Mouse (Mus musculus): ENCODE data around the gene Oxgr1. TPM values are rescaled to one million over a fixed set of nuclear protein-coding genes. Genes with fewer than 3 reads are reported as not detected.

Gene Oxgr1
- polyA plus RNA-seq (2012; rRNA removed), result 0.04 TPM in 1 of 2 replicates, not detected in the other

DNA sequence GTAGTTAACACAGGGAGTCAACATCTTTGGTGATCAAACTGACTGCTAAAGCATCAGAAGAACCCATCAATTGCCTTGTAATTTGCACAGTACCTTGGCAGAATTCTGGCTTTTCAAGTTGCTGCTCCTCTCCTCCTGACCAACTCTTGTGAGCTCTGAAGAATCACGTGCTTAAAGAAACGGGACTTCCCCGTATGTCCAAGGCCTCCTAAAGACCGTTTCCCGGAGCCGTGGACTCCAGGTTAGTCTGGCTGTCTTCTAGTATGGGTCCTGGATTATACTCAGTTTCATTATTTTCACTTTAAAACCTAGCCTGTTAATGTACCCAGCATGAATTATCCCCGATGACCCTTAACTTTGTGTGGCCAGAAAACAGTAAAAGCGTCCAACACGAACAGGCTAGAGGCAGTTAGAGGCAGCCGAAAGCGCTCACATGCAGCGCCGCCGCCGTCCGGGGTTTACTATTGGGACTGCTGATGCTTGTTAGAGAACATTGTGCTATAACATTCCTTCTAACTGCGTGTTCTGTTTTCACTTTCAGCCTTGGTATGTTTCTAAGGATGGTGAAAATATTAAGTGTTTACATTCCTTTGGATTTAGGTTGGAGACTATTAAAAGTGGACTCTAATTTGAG lies at the start of gene Oxgr1:
Oxgr1 (minus strand) TSS at position 249 of the 634 bp plus-strand sequence.
- H3K36me3 ChIP-seq (ENCODE audit: control insufficient read depth, insufficient read depth, low read length), result no peaks in the 10 kb centered on the region
- H3K27me3 ChIP-seq (ENCODE audit: control insufficient read depth, insufficient read depth, low read length), result no peaks in the 10 kb centered on the region
- H3K4me3 ChIP-seq (ENCODE audit: control insufficient read depth, insufficient read depth, low read length), result no peak within 1 kb of the TSS
- no peaks in the 10 kb centered on the region for H3K4me1 ChIP-seq (replicated peaks; ENCODE audit: control insufficient read depth, insufficient read depth, low read length)
- no peak within 1 kb of the TSS for H3K27ac ChIP-seq (ENCODE audit: control insufficient read depth, insufficient read depth, low read length)
- 95% methylated on average over 17 of the region's 17 CpGs for WGBS
- TF ChIP-seq CTCF (IDR thresholded peaks at IDR 0.05; ENCODE audit: borderline replicate concordance, control insufficient read depth, extremely low read depth, insufficient read depth, low read length, poor library complexity), result no peak
- TF ChIP-seq POLR2A (IDR thresholded peaks at IDR 0.05; ENCODE audit: control insufficient read depth, extremely low read depth, insufficient read depth, low read length, poor library complexity), result no peak
- no peak for DNase-seq

DNA sequence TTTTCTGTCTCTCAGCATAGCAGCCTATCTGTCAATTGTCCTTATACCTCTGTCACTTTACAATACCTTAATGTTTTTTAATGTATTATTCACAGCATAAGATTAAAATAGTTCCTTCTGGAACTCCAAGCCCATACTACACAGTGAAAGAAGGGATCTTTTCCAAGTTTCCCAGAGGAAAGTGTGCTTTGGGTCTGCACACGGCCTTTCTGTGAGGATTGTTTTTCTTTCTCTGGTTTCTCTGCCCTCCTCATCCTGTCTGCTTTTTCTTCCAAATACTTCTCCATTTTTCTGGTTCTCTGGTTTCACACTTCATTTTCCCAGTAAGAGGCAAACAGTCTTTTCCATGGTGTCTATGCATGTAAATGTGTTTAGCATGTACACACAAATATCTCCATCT lies 48.2 kb upstream of the Oxgr1 start:
- DNase-seq, result no peak
- no peak overlapping the region for H3K27ac ChIP-seq (ENCODE audit: control insufficient read depth, insufficient read depth, low read length)
- 88% methylated on average over 1 of the region's 1 CpGs for WGBS

DNA sequence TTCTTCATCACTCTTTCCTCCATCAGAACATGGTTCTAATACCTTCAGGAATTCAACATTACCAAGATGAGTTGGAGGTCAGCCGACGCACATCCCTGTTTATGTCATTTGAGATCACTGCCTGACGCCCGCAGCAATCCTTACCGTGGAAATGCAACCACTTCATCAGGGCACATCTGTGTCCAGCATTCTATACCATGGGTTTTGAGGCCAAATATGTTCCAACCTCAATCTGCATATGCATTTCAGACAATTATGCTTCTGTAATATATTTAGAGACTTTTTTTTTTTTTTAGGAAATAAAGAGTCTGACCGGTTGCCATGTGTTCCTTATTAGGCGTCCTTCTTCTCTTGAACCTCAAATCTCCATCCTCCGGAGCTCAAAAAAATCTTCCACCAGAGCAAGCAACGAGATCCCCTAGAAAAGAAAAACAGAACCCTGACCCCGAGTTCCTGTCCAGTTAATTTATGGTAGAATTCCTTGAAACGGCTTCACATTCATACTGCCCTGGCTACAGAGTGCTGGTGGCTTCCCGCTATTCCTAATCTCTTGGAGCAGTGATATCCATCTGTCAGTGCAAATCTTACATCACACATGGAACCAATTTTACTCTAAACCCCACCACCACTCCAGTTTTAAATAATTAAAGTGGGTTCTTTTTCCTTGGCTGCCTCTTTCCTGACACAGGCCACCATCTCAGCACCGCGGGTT lies 47.6 kb upstream of the Oxgr1 start:
- WGBS, result 80% methylated on average over 14 of the region's 14 CpGs
- H3K4me3 ChIP-seq (ENCODE audit: control insufficient read depth, insufficient read depth, low read length), result no peak overlapping the region
- H3K4me1 ChIP-seq (replicated peaks; ENCODE audit: control insufficient read depth, insufficient read depth, low read length), result no peaks in the 10 kb centered on the region
- DNase-seq, result no peak
- H3K27ac ChIP-seq (ENCODE audit: control insufficient read depth, insufficient read depth, low read length), result no peak overlapping the region
- H3K36me3 ChIP-seq (ENCODE audit: control insufficient read depth, insufficient read depth, low read length), result no peaks in the 10 kb centered on the region
- no peaks in the 10 kb centered on the region for H3K27me3 ChIP-seq (ENCODE audit: control insufficient read depth, insufficient read depth, low read length)
- TF ChIP-seq POLR2A (IDR thresholded peaks at IDR 0.05; ENCODE audit: control insufficient read depth, extremely low read depth, insufficient read depth, low read length, poor library complexity) (no peak), CTCF (IDR thresholded peaks at IDR 0.05; ENCODE audit: borderline replicate concordance, control insufficient read depth, extremely low read depth, insufficient read depth, low read length, poor library complexity) (no peak)

More for the DNA sequence above, 48.2 kb upstream of the Oxgr1 start:
- no peak for TF ChIP-seq CTCF (IDR thresholded peaks at IDR 0.05; ENCODE audit: borderline replicate concordance, control insufficient read depth, extremely low read depth, insufficient read depth, low read length, poor library complexity)
- no peak for TF ChIP-seq POLR2A (IDR thresholded peaks at IDR 0.05; ENCODE audit: control insufficient read depth, extremely low read depth, insufficient read depth, low read length, poor library complexity)
- Histone ChIP-seq H3K4me3 (ENCODE audit: control insufficient read depth, insufficient read depth, low read length) (no peak overlapping the region), H3K36me3 (ENCODE audit: control insufficient read depth, insufficient read depth, low read length) (no peaks in the 10 kb centered on the region), H3K27me3 (ENCODE audit: control insufficient read depth, insufficient read depth, low read length) (no peaks in the 10 kb centered on the region), H3K4me1 (replicated peaks; ENCODE audit: control insufficient read depth, insufficient read depth, low read length) (no peaks in the 10 kb centered on the region)

DNA sequence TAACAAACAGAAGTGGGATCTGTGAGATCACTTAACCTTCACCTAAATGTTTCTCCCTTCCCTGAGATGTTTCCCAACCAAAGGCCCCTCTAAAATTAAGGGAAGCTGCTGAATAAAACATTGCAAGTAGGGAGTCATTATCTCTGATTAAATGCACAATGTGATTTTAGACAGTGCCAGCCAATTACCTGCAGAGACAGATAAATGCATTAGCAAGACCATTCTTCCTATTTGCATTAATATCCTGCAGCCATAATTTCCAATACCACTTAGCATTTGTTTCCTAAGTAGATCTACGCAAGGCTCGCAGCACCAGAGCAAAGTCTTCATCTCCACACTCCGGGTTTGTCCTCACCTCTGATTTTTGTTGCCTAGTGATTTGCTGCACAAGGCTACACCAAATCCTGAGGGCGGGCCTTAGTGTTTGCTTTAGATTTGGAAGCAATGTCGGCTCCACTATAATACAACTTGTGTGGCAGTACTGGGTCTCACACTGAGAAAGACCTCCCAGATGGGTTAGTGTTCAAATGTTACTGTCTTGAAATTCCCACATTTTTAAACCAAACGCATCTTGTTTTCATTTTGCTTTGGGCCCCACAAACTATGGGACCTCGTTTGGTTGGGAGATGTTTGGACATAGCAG lies 46.9 kb upstream of the Oxgr1 start:
- TF ChIP-seq POLR2A (IDR thresholded peaks at IDR 0.05; ENCODE audit: control insufficient read depth, extremely low read depth, insufficient read depth, low read length, poor library complexity), result no peak
- TF ChIP-seq CTCF (IDR thresholded peaks at IDR 0.05; ENCODE audit: borderline replicate concordance, control insufficient read depth, extremely low read depth, insufficient read depth, low read length, poor library complexity), result no peak
- no peak for DNase-seq
- Histone ChIP-seq H3K27ac (ENCODE audit: control insufficient read depth, insufficient read depth, low read length) (no peak overlapping the region), H3K4me1 (replicated peaks; ENCODE audit: control insufficient read depth, insufficient read depth, low read length) (no peaks in the 10 kb centered on the region), H3K27me3 (ENCODE audit: control insufficient read depth, insufficient read depth, low read length) (no peaks in the 10 kb centered on the region), H3K36me3 (ENCODE audit: control insufficient read depth, insufficient read depth, low read length) (no peaks in the 10 kb centered on the region), H3K4me3 (ENCODE audit: control insufficient read depth, insufficient read depth, low read length) (no peak overlapping the region)
- WGBS, result 95% methylated on average over 7 of the region's 7 CpGs

DNA sequence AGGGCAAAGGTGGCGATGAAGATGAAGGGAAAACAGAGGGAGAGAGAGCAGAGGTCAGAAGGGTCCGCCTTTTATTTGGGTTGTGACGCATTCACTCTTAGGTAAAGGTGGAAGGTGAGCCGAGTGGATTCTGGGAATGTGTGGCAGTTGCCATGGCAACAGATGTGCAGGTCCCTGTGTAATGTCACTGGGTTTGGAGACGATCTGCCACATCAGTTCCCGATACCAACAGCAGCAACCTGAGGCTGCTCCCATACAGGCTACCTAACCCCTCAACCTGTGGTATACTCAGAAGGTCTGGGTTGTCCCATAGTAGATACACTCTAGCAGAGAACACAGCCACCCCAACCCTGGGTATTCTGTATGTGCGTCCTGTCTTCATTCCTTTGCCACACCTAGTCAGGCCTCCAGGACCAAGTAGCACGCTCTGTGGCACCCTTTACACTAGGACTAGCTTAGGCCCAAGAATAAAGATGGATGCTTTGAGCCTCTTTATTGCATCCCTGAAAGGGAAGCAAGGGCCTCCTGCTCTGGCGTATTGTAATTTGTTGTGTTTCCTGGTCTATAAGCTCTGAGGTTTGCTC lies 41.9 kb upstream of the Oxgr1 start:
- no peak overlapping the region for H3K4me3 ChIP-seq (ENCODE audit: control insufficient read depth, insufficient read depth, low read length)
- TF ChIP-seq CTCF (IDR thresholded peaks at IDR 0.05; ENCODE audit: borderline replicate concordance, control insufficient read depth, extremely low read depth, insufficient read depth, low read length, poor library complexity), result no peak
- no peak for TF ChIP-seq POLR2A (IDR thresholded peaks at IDR 0.05; ENCODE audit: control insufficient read depth, extremely low read depth, insufficient read depth, low read length, poor library complexity)
- WGBS, result 95% methylated on average over 9 of the region's 9 CpGs
- no peaks in the 10 kb centered on the region for H3K36me3 ChIP-seq (ENCODE audit: control insufficient read depth, insufficient read depth, low read length)
- H3K27ac ChIP-seq (ENCODE audit: control insufficient read depth, insufficient read depth, low read length), result no peak overlapping the region
- DNase-seq, result no peak
- H3K4me1 ChIP-seq (replicated peaks; ENCODE audit: control insufficient read depth, insufficient read depth, low read length), result no peaks in the 10 kb centered on the region
- H3K27me3 ChIP-seq (ENCODE audit: control insufficient read depth, insufficient read depth, low read length), result no peaks in the 10 kb centered on the region

DNA sequence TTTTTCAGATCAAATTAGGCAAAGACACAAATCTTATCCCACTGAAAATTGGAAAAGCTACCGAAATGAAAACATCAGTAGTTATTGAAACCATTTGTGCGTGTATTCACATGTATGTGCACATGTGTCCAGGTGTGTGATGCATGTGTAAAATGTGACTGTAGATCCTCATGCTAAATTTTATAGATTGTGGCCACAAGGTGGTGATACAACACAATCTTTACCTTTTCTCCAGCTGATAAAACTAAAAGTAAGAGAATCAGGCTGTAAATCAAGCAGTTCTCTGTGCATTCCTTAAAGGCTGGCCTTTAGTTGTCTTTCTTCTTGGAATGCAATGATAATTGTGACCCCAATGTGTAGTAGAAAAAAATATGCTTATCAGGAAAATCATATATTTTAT lies 34.0 kb upstream of the Oxgr1 start:
- no peak for DNase-seq

More for the DNA sequence above, 34.0 kb upstream of the Oxgr1 start:
- H3K4me3 ChIP-seq (ENCODE audit: control insufficient read depth, insufficient read depth, low read length), result no peak overlapping the region
- no peaks in the 10 kb centered on the region for H3K36me3 ChIP-seq (ENCODE audit: control insufficient read depth, insufficient read depth, low read length)
- no peak overlapping the region for H3K27ac ChIP-seq (ENCODE audit: control insufficient read depth, insufficient read depth, low read length)
- H3K27me3 ChIP-seq (ENCODE audit: control insufficient read depth, insufficient read depth, low read length), result no peaks in the 10 kb centered on the region
- no peaks in the 10 kb centered on the region for H3K4me1 ChIP-seq (replicated peaks; ENCODE audit: control insufficient read depth, insufficient read depth, low read length)
- TF ChIP-seq CTCF (IDR thresholded peaks at IDR 0.05; ENCODE audit: borderline replicate concordance, control insufficient read depth, extremely low read depth, insufficient read depth, low read length, poor library complexity) (no peak), POLR2A (IDR thresholded peaks at IDR 0.05; ENCODE audit: control insufficient read depth, extremely low read depth, insufficient read depth, low read length, poor library complexity) (no peak)
- 56% methylated on average over 2 of the region's 2 CpGs for WGBS

Data from thymus, adult 2 months (tissue).